Mouse (Mus musculus): ENCODE data around the gene Them5.

GRCm38 (mm10) chr3:94389420-94389819 lies 47.5 kb downstream of the Them5 start:
- TF ChIP-seq POLR2A (IDR thresholded peaks at IDR 0.05; ENCODE audit: insufficient read depth, low read depth, low read length) (no peak), CTCF (IDR thresholded peaks at IDR 0.05) (no peak), EP300 (IDR thresholded peaks at IDR 0.05; ENCODE audit: insufficient read depth, low read depth, low read length) (no peak)
